Mouse (Mus musculus) adrenal gland, adult 2 months (tissue): ENCODE data around the gene Thada. TPM values are rescaled to one million over a fixed set of nuclear protein-coding genes. Genes with fewer than 3 reads are reported as not detected.
"Not testable (repeated sequence)": the region's sequence is repeated elsewhere in the genome, so short reads cannot be mapped to it uniquely, and the experiment has no call there.

Experiments
- DNase-seq: peaks from one replicate; pipeline ENCODE4 v3.0.0; 2021
- polyA plus RNA-seq: library from polyadenylated mRNA; depleted of rRNA; stranded (reverse); fragments of >200 nt; gene quantifications from 2 replicates; pipeline ENCODE4 v1.2.3, GENCODE M21; 2012
- total RNA-seq, 2 experiments: library from RNA; stranded (reverse); gene quantifications; 2 replicates each; pipeline ENCODE4 v1.2.3; 2021

The Thada gene
- total and polyA plus RNA-seq, 3 experiments, result 11.9 to 21.2 (median 19.4) TPM

DNA sequence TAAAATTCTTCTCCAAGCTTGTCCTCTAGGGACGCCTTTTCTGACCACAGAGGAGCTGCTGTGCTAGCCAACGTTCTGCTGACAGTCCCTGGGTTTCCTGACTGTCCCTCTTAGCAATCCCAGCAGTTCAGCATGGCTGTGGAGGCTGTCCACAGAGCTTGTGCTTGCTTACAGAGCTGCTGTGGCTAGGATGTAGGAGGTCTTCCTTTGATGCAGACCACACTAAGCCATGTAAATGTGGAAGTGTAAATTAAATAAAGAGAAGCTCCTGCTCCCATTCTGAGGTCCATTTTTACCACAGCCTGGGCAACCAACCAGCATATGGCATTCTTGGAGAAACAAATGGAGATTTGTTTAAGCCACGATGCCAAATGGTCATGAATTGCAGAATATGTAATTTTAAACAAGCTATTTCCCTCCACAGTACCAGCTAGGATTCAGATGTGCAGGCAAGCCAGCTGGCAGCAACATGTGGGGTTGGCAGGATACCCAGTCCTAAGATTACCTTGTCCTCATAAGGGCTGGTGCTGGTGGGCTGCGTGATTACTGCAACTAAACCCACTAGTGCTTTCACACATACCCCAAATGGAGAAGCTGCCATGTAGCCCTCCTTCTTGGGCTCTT is 207.3 kb downstream of the Thada start:
- no peak for DNase-seq

DNA sequence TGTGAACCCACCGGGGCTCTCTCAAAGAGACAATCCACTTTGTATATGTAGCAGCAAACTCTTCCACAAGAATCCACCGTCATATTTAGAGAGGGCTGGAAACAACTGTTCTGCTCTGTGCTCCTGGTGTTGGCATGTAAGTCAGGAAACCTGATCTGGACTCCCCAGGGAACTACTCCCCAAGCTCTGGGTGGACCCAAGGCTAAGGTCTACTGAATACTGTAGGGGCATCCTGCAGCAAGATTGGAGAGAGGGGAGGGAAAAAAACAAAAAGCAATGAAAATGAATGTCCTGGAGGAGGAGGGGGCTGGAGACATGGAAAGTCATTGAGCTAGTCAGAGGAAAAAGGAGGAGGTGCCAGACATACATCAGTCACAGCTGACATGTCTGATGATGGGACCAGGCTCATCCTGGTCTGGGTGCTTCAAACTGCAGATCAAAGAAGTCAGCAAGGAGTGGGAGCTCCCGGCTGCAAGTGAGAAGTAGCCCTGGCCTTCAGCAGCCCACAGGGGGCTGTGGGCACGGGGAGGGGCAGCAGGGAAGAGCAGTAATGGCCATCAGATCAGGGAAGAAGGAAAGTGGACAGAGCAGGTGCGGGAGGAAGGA is 208.0 kb downstream of the Thada start:
- no peak for DNase-seq

DNA sequence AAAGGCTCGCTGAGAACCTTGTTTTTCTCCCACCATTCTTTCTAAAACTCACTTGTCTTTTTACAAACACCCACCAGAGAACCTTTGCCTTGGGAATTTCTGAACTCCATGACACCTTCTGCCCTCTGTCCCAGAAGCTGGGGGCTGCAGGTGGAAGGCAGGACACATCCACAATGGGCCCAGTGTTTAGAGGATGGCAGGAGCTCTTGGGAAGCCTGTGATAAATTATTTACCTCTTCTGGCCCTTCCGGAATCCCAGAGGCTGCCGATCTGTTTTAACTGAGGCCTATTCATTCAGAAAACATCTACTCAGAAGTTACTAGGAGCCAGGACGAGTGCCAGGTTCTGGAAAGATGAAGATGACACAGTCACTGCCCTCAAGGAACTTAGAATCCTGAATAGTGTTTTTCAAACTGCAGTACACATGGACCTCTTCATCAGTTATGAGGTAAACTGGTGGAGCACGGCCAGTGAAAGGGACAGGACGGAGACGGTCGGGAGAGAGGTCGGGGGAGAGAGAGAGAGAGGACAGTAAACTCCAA is 209.7 kb downstream of the Thada start:
- DNase-seq, result no peak

DNA sequence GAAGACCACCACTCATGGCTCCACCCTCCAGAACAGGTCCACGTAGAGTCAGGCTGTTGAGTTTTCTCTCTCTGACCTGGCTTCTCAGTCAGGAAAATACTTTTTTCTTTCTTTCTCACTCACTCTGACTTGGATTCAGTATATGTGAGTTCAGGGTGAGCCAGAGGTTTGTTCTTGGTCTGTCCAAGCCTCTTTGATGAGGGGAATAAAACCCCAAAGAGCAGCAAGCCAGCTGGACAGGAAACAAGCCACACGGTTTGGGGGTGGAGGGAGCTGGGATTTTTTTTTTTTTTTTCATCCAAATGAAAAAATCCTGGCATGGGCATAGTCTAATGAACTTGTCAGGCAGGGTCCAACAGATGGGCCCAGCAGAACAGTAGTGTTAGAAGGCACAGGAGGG is 210.2 kb downstream of the Thada start:
- no peak for DNase-seq

DNA sequence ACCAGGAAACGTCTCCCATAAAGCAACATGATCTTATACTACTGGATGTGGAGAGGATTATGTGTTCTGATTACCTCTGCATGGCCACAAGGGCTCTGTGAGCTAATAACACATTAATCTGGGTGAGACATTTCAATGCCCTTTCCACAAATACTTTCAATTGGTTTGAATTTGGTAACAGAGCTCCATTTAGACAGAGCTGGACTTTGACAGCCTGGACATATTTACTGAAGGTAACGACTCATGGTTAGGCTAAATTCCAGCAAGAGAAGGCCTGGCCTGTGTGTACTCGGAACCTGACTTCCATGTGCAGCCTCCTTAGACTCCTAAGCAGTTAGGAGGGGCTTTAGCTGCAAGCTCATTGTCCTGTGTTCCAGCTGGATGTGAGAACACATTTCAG is 214.6 kb downstream of the Thada start:
- DNase-seq, result no peak

DNA sequence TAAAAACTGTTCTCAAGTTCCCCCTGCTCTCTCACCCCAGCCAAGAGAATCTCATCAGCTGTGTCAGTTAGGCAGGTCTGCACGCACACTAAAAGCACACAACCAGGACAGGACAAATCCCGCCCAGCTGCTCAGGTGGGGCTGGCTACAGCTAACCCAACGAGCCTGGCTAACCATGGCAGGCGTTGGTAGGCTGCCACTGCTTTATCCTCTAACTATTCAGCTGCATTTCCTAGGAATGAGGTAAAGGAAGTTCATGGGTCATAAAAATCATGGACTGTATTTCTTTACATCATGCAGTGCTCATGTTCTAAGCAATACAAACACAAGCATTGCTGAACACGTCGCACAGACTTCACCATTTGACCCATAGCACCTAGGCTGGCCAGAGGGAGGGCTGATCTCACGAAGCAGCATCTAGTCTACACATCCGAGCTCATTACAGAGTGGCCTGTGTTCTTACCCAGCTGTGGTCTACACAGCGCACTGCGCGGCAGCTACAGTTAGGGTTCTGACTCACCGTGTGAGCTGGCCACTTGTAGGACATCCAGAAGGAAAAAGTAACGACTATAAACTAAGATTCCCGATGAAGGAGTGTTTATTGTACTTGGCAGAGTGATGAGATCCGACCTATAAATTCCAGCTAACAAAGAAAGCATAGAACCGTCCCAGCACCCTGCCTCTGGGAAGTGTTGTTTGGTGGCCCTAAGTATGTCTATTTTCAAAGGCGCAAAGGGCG is 221.7 kb downstream of the Thada start:
- DNase-seq, result no peak

DNA sequence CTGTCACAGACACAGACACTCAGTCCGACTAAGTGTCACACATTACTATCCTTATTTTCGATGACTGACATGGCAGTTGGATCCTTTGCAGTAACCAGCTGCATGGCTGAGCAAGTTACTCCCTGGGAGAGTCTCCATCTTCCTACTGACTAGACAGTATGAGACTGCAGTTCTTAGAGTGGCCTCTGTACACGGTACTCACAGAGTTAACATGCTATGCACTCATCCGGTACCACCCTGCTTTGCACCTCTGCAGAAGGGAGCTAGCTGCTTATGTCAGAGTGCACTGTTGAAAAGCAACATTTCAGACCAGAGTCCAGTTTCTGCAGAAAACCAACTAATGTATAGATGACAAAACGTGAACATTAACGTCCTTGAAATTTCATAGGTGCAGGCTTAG is 222.2 kb downstream of the Thada start:
- DNase-seq, result no peak

DNA sequence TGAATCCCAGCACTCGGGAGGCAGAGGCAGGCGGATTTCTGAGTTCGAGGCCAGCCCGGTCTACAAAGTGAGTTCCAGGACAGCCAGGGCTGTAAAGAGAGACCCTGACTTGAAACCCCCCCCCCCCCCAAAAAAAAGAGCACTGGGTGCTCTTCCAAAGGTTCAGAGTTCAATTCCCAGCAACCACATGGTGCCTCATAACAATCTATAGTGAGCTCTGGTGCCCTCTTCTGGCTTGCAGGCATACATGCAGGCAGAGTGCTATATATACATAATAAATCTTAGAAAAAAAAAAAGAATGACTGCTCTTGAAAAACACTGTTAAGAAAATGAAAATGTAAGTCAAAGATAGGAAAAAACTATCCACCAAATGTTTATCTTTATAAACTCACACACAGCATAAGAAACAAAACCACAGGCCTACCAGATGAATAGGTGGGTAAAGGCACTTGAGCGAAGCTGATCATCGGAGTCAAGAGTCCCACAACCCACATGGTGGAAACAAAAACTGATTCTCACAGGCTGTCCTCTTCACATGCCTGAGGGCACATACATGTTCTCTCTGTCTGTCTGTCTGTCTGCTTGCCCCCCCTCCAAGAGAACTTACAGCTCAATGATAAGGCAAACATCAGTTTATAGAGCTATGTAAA is 224.6 kb downstream of the Thada start:
- no peak for DNase-seq

DNA sequence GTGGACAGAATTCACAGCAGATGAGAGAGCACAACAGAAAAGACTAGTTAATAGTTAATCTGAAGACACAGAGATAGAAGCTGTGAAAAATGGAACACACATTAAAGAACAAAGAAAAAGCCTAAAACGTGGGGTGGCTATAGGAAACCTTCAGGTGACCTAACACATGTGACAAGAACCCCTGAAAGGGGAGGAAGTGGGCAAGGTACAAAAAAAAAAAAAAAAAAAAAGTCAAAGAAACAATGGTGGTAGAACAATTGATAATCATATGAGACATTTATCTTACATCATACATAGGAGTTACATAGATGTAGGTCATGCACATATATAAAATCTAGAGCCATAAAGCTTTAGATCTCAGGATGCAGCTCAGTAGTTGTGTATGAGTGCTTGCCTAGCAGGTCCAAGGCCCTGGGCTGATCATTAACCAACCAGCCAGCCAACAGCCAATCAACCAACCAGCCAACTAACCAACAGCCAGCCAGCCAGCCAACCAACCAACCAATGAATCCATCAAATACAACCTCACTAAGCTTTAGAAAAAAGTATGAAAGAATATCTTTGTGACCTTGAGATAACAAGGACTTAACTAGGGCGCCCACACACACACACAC is 226.2 kb downstream of the Thada start:
- DNase-seq, result no peak

DNA sequence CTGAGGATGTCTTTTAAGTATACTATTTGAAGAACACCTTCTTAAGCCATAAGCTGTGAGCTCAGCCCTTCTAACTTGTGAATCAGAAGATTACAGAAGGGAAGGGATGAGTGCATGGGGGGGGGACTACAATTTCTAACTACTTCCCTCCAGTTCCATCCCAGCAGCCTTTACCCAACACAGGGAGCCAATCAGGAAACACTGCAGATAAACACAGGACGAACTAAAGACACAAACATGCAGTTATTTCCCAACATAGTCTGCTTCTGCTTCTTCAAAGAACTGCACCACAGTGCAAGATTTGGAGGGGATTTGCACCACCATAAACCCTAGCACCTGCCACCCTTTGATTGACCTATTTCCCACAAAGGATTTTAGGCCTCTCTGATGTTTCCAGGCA is 227.8 kb downstream of the Thada start:
- no peak for DNase-seq

DNA sequence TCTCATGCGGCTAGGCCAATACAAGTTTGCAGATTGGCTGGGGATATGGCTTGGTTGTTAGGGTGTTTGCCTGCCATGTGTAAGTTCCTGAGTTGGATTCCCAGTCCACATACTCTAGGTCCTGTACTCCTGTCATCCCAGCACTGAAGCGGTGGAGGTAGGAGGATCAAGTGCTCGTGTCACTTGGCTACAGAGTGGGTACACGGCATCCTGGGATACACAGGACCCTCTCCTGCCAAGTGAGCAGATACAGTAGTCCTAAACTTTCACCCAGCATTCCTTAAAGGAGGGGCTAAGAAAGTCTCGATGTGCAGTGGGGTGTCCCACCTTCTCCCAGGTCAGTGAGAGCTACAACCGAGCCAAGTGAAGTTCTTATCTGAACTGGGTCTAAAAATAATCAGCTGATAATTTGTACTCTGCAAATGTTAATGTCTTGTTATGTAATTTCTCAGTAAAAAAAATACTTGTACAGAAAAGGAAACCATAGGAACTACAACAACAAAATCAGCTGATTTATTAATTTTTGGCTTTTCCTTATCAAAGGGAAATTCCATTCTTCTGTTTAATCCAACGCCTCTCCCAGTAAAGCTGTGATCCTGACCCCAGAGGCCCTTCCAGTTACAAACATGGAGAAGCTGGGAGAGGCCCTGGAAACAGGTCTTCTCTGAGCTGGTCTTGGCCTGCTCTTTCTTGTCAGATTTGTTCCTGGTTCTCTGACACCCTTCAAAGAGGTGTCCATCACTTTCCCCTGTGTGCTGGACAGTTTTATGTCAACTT is 229.0 kb downstream of the Thada start:
- DNase-seq, result no peak

DNA sequence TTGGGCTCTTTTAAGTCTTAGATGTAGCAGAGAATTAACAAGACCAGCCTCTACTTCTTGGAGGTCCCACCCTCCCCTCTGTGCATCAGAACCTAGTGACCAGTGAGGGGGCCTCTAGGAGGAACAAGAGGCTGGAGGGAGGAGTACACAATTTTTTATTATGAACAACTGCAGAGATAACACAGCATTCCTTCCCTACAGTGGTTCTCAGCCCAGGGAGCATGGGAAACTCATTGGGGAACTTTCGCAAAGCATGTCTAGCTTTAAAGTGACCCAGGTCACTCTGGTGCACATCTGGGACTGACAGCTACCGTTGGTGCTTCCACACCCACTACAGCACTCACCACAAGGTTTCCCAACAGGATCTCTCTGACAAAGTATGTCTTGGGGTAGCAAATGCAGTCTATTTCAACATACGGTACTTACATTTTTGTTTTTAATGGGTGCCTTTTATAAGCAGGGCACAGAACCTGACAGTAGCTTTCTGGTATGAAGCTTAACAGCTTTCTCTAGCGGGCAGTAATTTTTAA is 230.5 kb downstream of the Thada start:
- DNase-seq, result no peak

DNA sequence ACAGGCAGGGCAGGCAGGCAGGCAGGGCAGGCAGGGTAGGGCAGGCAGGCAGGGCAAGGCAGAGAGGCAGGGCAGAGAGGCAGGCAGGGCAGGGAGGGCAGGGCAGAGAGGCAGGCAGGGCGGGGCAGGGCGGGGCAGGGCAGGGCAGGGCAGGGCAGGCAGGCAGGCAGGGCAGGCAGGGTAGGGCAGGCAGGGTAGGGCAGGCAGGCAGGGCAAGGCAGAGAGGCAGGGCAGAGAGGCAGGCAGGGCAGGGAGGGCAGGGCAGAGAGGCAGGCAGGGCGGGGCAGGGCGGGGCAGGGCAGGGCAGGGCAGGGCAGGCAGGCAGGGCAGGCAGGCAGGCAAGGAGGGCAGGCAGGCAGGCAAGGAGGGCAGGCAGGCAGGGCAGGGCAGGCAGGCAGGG is 231.2 kb downstream of the Thada start:
- not testable (repeated sequence) for DNase-seq

DNA sequence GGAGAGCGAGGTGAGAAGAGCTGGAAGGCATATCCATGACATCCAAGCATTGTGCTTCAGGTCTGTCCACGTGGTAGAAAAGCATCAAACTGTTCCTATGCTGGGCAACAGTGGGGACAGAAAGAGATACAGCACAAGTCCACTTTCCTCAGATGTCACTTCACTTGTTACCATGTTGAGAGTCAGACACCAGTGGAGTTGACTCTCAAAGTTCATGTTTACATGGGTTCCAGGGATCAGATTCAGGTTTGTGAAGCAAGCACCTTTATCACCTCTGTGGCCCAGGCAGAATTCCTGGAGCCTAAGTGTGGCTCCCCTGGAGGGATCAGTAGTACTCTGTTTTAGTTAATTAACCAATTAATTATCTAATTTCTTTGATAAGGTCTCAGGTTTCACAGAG is 232.2 kb downstream of the Thada start:
- DNase-seq, result no peak

DNA sequence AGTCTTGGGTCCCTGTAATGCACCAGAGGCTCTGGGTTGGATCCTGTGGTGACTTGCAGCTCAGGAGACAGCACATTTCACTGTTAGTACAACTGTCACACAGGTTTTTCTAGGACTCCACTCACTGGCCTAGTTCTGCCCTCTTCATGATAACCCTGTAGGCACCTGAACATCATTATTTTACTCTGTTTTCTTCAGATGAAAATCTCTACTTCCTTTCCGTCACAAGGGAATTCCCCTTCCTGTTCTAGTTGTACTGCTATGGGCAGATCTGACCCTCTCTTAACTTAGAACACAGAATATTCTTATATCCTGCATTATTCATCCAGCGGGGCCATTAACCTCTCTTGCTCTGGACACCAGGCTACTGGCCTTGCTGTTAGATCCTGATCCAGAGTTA is 234.6 kb downstream of the Thada start:
- no peak for DNase-seq

DNA sequence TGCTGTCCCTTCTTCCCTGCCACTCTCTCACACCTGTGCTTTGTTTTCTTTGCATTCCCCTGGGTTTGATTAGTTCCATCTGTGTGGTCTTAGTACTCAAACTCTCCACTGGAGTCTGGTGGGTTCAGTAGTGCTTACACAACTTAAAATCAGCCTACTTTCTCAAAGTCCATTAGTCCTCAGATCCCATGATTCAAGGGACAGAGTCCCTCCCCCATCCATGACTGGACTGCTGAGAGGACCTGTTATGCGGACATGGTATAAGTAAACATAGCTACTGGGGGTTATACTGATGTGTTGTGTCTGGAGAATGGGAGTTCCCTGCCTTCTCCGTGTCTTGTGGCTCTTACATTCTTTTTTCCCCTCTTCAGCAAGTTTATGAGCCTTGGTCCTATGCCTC is 237.8 kb downstream of the Thada start:
- DNase-seq, result no peak

DNA sequence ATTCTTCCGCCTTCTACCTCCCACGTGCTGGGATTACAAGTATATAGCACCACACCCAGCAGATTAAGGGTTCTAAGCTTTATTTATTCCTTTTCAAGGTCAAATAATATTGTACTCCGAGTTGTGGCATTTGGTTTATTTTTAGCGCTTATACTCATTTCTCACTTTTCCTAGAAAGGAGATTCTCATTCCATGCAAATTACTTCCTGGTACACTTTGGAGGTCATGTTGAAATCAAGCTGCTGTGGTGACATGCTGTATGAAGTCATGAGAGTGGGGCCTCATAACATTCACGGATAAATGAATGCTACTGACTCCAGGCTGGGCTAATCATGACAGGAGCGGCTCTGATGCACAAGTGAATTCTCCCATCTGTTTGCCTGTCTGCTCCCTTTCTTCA is 239.3 kb downstream of the Thada start:
- peak; percentile 21 for DNase-seq

DNA sequence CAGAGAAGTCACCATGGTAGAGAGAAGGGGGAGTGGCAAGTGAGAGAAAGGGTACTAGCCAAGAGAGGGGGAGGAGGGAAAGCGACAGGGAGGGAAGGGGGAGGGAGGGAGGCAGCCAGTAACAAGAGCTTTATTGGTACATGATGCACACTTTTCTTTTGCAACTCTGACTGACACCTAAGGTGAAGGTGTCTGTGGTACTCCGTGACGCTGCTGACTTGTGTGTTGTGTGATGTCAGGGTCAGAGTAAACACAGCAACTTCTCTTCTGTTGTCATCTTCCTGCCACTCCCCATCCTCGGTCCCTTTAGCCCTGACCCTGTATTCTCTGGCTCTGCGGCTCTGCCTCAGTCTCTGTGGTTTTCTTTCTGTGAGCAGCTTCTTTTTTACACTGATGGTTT is 239.8 kb downstream of the Thada start:
- DNase-seq, result peak; percentile 17

DNA sequence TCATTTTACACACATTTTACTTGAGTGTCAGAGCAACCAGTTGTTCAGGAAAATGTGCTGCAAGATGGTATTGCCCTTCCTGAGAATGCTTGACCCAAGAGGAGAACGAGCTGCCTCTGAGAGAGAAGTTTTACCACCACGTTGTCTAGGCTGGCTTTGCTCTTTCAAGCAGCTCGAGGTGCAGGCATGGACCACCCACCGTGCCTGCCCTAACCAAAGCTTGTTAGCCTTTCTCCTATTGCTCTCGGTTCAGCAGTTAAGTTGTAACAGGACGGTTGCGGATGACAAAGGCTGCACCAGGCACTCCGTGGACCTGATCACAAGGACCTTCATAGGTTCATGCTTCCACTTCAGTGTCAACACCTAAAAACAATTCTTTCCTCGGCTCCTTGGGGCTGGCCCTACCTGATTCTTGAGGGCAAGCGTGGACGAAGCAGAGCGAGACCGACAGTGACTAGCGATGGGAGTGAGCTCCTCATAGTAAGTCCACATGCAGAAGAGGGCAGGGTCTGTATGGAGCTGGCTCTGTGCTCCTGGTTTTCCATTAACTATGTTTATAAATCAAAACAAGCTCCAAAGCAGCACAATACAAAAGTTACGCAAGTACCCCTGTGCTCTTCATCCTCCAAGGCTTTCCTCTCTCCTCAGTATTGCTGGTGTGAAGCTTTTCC is 241.7 kb downstream of the Thada start:
- DNase-seq, result no peak

DNA sequence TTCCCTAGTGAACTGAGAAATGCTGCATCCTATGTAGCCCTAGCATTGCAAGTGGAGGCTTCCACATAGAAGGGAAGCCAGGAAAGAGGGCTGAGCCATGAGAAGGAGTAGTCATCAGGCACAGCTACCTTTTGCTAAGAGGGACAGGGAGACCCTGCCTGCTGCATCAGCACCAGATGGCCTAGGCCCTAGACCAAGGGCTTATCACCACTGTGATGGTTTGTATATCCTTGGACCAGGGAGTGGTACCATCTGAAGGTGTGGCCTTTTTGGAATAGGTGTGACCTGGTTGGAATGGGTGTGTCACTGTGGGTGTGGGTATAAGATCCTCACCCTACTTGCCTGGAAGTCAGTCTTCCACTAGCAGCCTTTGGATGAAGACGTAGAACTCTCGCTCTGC is 247.2 kb downstream of the Thada start:
- not testable (repeated sequence) for DNase-seq

DNA sequence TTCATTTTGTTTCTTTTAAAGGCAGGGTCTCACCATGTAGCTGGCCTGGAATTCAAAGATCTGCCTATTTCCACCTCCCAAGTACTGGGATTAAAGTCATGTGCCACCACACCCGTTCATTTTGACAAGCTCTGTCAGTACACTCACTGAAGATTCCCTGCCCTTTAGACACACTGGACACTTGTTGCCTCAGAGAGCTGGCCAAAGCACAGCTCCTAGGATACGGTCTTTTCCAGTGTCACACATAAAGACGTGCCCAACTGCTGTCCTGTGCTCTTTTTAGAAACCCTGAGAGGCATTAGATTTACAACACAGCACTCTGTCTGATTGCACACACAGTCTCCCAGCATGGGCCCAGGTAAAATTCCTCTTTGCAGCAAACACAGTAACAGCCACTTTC is 248.3 kb downstream of the Thada start:
- DNase-seq, result no peak
